Mouse (Mus musculus) testis, adult 2 months (tissue): ENCODE data around the gene Kcnj4.

Source experiments
- CTCF ChIP-seq: fragments of 200-500 bp; IDR thresholded peaks from 2 replicates; pipeline ENCODE4 v1.5.1; 2012; ENCODE audit warnings: low read depth, mild to moderate bottlenecking, inconsistent platforms, low read length, moderate library complexity; ENCODE audit not compliant: control insufficient read depth, insufficient read depth, insufficient replicate concordance
- POLR2A ChIP-seq: fragments of 200-500 bp; IDR thresholded peaks from 2 replicates; pipeline ENCODE4 v1.6.1; 2012; ENCODE audit warnings: low read depth, mild to moderate bottlenecking, inconsistent platforms, low read length, moderate library complexity; ENCODE audit not compliant: control insufficient read depth

DNA sequence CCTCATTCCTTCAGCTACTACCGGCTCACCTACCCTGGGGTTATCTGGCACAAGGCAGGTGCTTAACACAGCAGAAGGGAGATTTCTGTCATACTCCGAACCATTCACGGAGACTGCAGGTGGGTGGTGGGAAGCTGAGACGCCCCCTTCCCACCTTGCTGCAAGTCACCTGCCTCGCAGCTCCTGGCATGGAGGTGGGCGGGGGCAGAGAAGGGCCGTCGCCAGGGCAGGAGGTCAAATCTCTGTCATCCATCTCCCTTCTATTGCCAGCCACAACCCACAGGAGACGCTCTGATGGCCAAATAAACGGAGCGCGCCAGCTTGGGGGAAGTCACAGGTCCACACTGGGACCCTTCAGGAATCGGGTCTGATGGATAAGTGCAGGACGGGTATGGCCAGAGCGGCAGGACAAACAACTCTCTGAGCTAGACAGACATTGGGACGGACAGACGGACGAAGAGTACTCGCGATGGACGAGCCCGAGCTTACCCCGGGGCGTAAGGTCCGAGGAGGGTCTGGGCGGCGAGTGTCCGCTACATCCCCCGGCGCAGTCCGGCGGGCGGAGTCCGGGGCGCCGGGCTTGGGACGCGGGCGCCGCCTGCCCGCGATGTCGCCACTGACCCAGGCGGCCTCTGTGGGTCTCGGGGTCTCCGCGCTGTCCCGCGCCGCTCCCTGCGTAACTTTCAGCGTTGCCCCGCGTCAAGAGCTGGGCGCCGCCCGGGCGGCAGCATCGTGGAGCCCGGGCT is at the start of gene Kcnj4:
- TF ChIP-seq CTCF (no peak), POLR2A (no peak)
